Mouse (Mus musculus) embryonic stem cell, embryonic (primary cell): ENCODE measurements at regions not wholly inside any gene's neighbourhood (a gene's known extent, or its start where the extent isn't known, plus 50 kb on each side); places are given as distances from the start of the nearest gene placed in this dataset.
"Not testable (repeated sequence)": the region's sequence is repeated elsewhere in the genome, so short reads cannot be mapped to it uniquely, and the experiment has no call there.

Experiments used
- CTCF ChIA-PET, 4 experiments: fragments of 300-600 bp in 2 of 4; fragments of 350-600 bp in 2 of 4; sonication (Branson Sonifier 250); formaldehyde crosslinking; loops; one replicate each; lab custom pipeline; 2022; ENCODE audit warnings: inconsistent platforms in 2 of 4; lab: Charles Lee
- POLR2A ChIA-PET, 4 experiments: fragments of 300-600 bp in 2 of 4; fragments of 350-600 bp in 2 of 4; sonication (Branson Sonifier 250); formaldehyde crosslinking; loops; one replicate each; lab custom pipeline; 2022; ENCODE audit warnings: antibody characterized with exemption in 4 of 4, inconsistent platforms in 1 of 4; lab: Charles Lee

- ChIA-PET CTCF (no interaction called here), POLR2A (no interaction called here)
Observed at GRCm38 (mm10) chr3:6107377-6108155, 357.0 kb downstream of the Gm8797 start.

- POLR2A ChIA-PET = no interaction called here
- CTCF ChIA-PET = no interaction called here
Observed at GRCm38 (mm10) chr3:6118721-6119120, 368.1 kb downstream of the Gm8797 start.

- POLR2A ChIA-PET = not testable (repeated sequence)
Observed at GRCm38 (mm10) chr3:6135754-6136153, 385.1 kb downstream of the Gm8797 start.

GRCm38 (mm10) chr3:6137374-6137773, 386.8 kb downstream of the Gm8797 start:
- POLR2A ChIA-PET = interaction anchor here in 1 of 4 experiments (0.6 kb wide), 1 partner anchor 222 kb away, joined by 3 read pairs; no protein-coding TSS in a partner anchor
- CTCF ChIA-PET = no interaction called here

More at GRCm38 (mm10) chr3:6135754-6136153, 385.1 kb downstream of the Gm8797 start:
- CTCF ChIA-PET = not testable (repeated sequence)

GRCm38 (mm10) chr3:6173775-6174174, 423.2 kb downstream of the Gm8797 start:
- ChIA-PET CTCF (no interaction called here), POLR2A (interaction anchor here in 1 of 4 experiments (0.6 kb wide), 1 partner anchor 177 kb away, joined by 4 read pairs; no protein-coding TSS in a partner anchor)

GRCm38 (mm10) chr3:6182533-6182932, 431.9 kb downstream of the Gm8797 start:
- POLR2A ChIA-PET = no interaction called here

GRCm38 (mm10) chr3:6183400-6183799, 432.8 kb downstream of the Gm8797 start:
- ChIA-PET CTCF (no interaction called here), POLR2A (no interaction called here)

More at GRCm38 (mm10) chr3:6182533-6182932, 431.9 kb downstream of the Gm8797 start:
- CTCF ChIA-PET = no interaction called here

GRCm38 (mm10) chr3:6204656-6205055, 415.6 kb downstream of the 1700008P02Rik start:
- CTCF ChIA-PET = no interaction called here
- POLR2A ChIA-PET = no interaction called here

- ChIA-PET CTCF (no interaction called here), POLR2A (no interaction called here)
Observed at GRCm38 (mm10) chr3:6228685-6229084, 391.6 kb downstream of the 1700008P02Rik start.
